Mouse (Mus musculus) large intestine, adult 2 months (tissue): ENCODE data around the gene Zcwpw1. TPM values are rescaled to one million over a fixed set of nuclear protein-coding genes. Genes with fewer than 3 reads are reported as not detected.

Experiments
- polyA plus RNA-seq: library from polyadenylated mRNA; depleted of rRNA; stranded (reverse); fragments of >200 nt; gene quantifications from 2 replicates; pipeline ENCODE4 v1.2.3, GENCODE M21; 2012; rRNA removed

Gene Zcwpw1
- polyA plus RNA-seq, 1 experiment, result 0.48 TPM

Other genes starting within 250 kb of the Zcwpw1 start
- gene Actl6b, start 234.3 kb upstream of the Zcwpw1 start, polyA plus RNA-seq, result 0.46 and 0.77 TPM in 2 replicates
- 0.17 and 0.21 TPM in 2 replicates for gene Tfr2, start 218.0 kb upstream of the Zcwpw1 start, polyA plus RNA-seq
- gene Mospd3, start 186.7 kb upstream of the Zcwpw1 start, polyA plus RNA-seq, result 69.4 and 80.2 TPM in 2 replicates
- gene Pcolce, start 174.0 kb upstream of the Zcwpw1 start, polyA plus RNA-seq, result 41.4 and 42.7 TPM in 2 replicates
- 0.25 and 0.37 TPM in 2 replicates for gene Fbxo24, start 158.8 kb upstream of the Zcwpw1 start, polyA plus RNA-seq
- 25.5 and 43.8 TPM in 2 replicates for gene Lrch4, start 158.7 kb upstream of the Zcwpw1 start, polyA plus RNA-seq
- gene Gm20605, start 158.6 kb upstream of the Zcwpw1 start, polyA plus RNA-seq, result 16.2 and 24.0 TPM in 2 replicates
- 67.0 and 85.5 TPM in 2 replicates for gene Sap25, start 146.5 kb upstream of the Zcwpw1 start, polyA plus RNA-seq
- 0.71 and 0.90 TPM in 2 replicates for gene Irs3, start 142.1 kb upstream of the Zcwpw1 start, polyA plus RNA-seq
- gene Agfg2, start 103.1 kb upstream of the Zcwpw1 start, polyA plus RNA-seq, result 11.9 and 14.8 TPM in 2 replicates
- 5.0 and 8.0 TPM in 2 replicates for gene Nyap1, start 46.2 kb upstream of the Zcwpw1 start, polyA plus RNA-seq
- gene Tsc22d4, start 42.1 kb upstream of the Zcwpw1 start, polyA plus RNA-seq, result 121 and 125 TPM in 2 replicates
- gene Ppp1r35, start 8.9 kb upstream of the Zcwpw1 start, polyA plus RNA-seq, result 31.2 and 34.9 TPM in 2 replicates
- 33.7 and 40.1 TPM in 2 replicates for gene Mepce, start 143 bp upstream of the Zcwpw1 start, polyA plus RNA-seq
- 9.9 and 12.5 TPM in 2 replicates for gene Pilra, start 48.5 kb downstream of the Zcwpw1 start, polyA plus RNA-seq
- gene Pilrb1, start 70.3 kb downstream of the Zcwpw1 start, polyA plus RNA-seq, result 6.6 and 8.9 TPM in 2 replicates
- gene Pilrb2, start 84.0 kb downstream of the Zcwpw1 start, polyA plus RNA-seq, result 7.5 and 11.9 TPM in 2 replicates
- gene Cyp3a13, start 133.8 kb downstream of the Zcwpw1 start, polyA plus RNA-seq, result 23.5 and 51.9 TPM in 2 replicates
- 0.11 and 0.16 TPM in 2 replicates for gene Gjc3, start 175.3 kb downstream of the Zcwpw1 start, polyA plus RNA-seq
- gene Azgp1, start 193.7 kb downstream of the Zcwpw1 start, polyA plus RNA-seq, result 0.17 TPM in 1 of 2 replicates, not detected in the other
- gene Smok3a, start 233.5 kb downstream of the Zcwpw1 start, polyA plus RNA-seq, result not detected in 2 replicates
- gene Smok3b, start 233.6 kb downstream of the Zcwpw1 start, polyA plus RNA-seq, result not detected in 2 replicates